Mouse (Mus musculus): Measurements from ENCODE around the gene Ubqln4.
A peak's percentile ranks its signal among the peaks of the same experiment; 100 is the strongest.

Gene Ubqln4

GRCm38 (mm10) chr3:88526157-88527131, 27.1 kb upstream of the Ubqln4 start:
- peak; percentile 93 for DNase-seq

GRCm38 (mm10) chr3:88527565-88527964, 26.0 kb upstream of the Ubqln4 start:
- no peak for DNase-seq

GRCm38 (mm10) chr3:88528646-88529045, 24.9 kb upstream of the Ubqln4 start:
- DNase-seq = no peak

GRCm38 (mm10) chr3:88529204-88530000, 24.2 kb upstream of the Ubqln4 start:
- no peak for DNase-seq

- DNase-seq = no peak
Measured at GRCm38 (mm10) chr3:88530082-88530864, 23.3 kb upstream of the Ubqln4 start.

GRCm38 (mm10) chr3:88531348-88532298, 21.9 kb upstream of the Ubqln4 start:
- DNase-seq = peak; percentile 89

- DNase-seq = no peak
Measured at GRCm38 (mm10) chr3:88532299-88532674, 21.3 kb upstream of the Ubqln4 start, which contains the start of gene Mex3a. Mex3a (plus strand) TSS chr3:88532395.

- DNase-seq = no peak
Measured at GRCm38 (mm10) chr3:88532689-88533511, 20.7 kb upstream of the Ubqln4 start.

GRCm38 (mm10) chr3:88533706-88534105, 19.9 kb upstream of the Ubqln4 start:
- DNase-seq = no peak

- DNase-seq = no peak
Measured at GRCm38 (mm10) chr3:88535005-88535404, 18.6 kb upstream of the Ubqln4 start.

GRCm38 (mm10) chr3:88535527-88535926, 18.0 kb upstream of the Ubqln4 start:
- DNase-seq = no peak

GRCm38 (mm10) chr3:88536103-88536930, 17.2 kb upstream of the Ubqln4 start:
- peak; percentile 91 for DNase-seq

GRCm38 (mm10) chr3:88537146-88537545, 16.4 kb upstream of the Ubqln4 start:
- DNase-seq = peak; percentile 54

GRCm38 (mm10) chr3:88538271-88539145, 15.1 kb upstream of the Ubqln4 start:
- no peak for DNase-seq

GRCm38 (mm10) chr3:88539397-88539796, 14.2 kb upstream of the Ubqln4 start:
- DNase-seq = no peak

GRCm38 (mm10) chr3:88540085-88540484, 13.5 kb upstream of the Ubqln4 start:
- DNase-seq = no peak

GRCm38 (mm10) chr3:88541622-88542401, 11.7 kb upstream of the Ubqln4 start:
- DNase-seq = no peak

- DNase-seq = no peak
Measured at GRCm38 (mm10) chr3:88542486-88542885, 11.1 kb upstream of the Ubqln4 start.
